Mouse (Mus musculus) heart, postnatal 10 days (tissue): ENCODE measurements at regions not wholly inside any gene's neighbourhood (a gene's known extent, or its start where the extent isn't known, plus 50 kb on each side); places are given as distances from the start of the nearest gene placed in this dataset.

ENCODE experiments used
- DNase-seq, 2 experiments: peaks; one replicate each; pipeline ENCODE4 v3.0.0; 2021
- intact Hi-C: fragments of 180-260 bp; cut with DNase I; formaldehyde crosslinking; loops from one replicate; pipeline ENCODE4 v1.15.1; 2025

- intact Hi-C loops = no loop called here
- DNase-seq = no peak
Observed at GRCm38 (mm10) chr15:69766743-69767142, 3266.0 kb upstream of the Lrrc6 start.

GRCm38 (mm10) chr15:69752616-69753015, 3251.9 kb upstream of the Lrrc6 start:
- intact Hi-C loops = no loop called here
- peak; percentile 2 to 4 for DNase-seq

GRCm38 (mm10) chr15:69714680-69715079, 3214.0 kb upstream of the Lrrc6 start:
- intact Hi-C loops = no loop called here

GRCm38 (mm10) chr15:69713900-69714299, 3213.2 kb upstream of the Lrrc6 start:
- intact Hi-C loops = no loop called here
- DNase-seq = no peak

More at GRCm38 (mm10) chr15:69714680-69715079, 3214.0 kb upstream of the Lrrc6 start:
- no peak for DNase-seq

- intact Hi-C loops = no loop called here
- DNase-seq = no peak
Observed at GRCm38 (mm10) chr15:69695639-69696205, 3195.0 kb upstream of the Lrrc6 start.

- no peak for DNase-seq
- intact Hi-C loops = no loop called here
Observed at GRCm38 (mm10) chr15:69690501-69690900, 3189.8 kb upstream of the Lrrc6 start.
